Comparison of ENCODE assay signal across 11 mouse cellular contexts in genomic region chr3:25679373-25679772, GRCm38 (mm10).
DNase-seq lines count a peak whose midpoint lies in the region; ATAC-seq and TF ChIP-seq lines count a peak whose summit lies in the region.
"Had no signal": no experiment of that assay in that cellular context is flagged by ENCODE, and none has a peak within 500 bp of the region (broad histone marks: within the 10 kb centered on the region; RNA-seq: fewer than 3 reads in every experiment).

No protein-coding gene starts in this region.

- H3K36me3 ChIP-seq in hindbrain, embryonic 13.5 days = no peaks in the 10 kb centered on the region
- no peaks in the 10 kb centered on the region for H3K36me3 ChIP-seq in hindbrain, embryonic 12.5 days
- H3K36me3 ChIP-seq in midbrain, embryonic 11.5 days (ENCODE audit: control insufficient read depth, insufficient read depth, low read length) = no peaks in the 10 kb centered on the region
- H3K36me3 ChIP-seq: heart, embryonic 15.5 days; limb, embryonic 13.5 days; midbrain, embryonic 10.5 days had no signal

- TF ChIP-seq CTCF in brain, embryonic 14.5 days (IDR thresholded peaks at IDR 0.05; ENCODE audit: borderline replicate concordance, extremely low read depth, insufficient read depth, insufficient read length) = no peak

- no peaks in the 10 kb centered on the region for H3K27me3 ChIP-seq in hindbrain, embryonic 13.5 days
- H3K27me3 ChIP-seq in hindbrain, embryonic 12.5 days = no peaks in the 10 kb centered on the region
- no peaks in the 10 kb centered on the region for H3K27me3 ChIP-seq in midbrain, embryonic 11.5 days (ENCODE audit: control insufficient read depth, insufficient read depth, low read length)
- H3K27me3 ChIP-seq: heart, embryonic 15.5 days; limb, embryonic 13.5 days had no signal

- no peak for TF ChIP-seq POLR2A in brain, embryonic 14.5 days (IDR thresholded peaks at IDR 0.05; ENCODE audit: borderline replicate concordance, extremely low read depth, insufficient read depth, insufficient read length, poor library complexity, severe bottlenecking)

- ATAC-seq in hindbrain, embryonic 13.5 days (ENCODE audit: low FRiP score) = 0 out of 2 replicates have a peak, but pooled peaks have one; percentile 36
- ATAC-seq in hindbrain, embryonic 12.5 days (ENCODE audit: low FRiP score) = no peak
- ATAC-seq in granulocyte monocyte progenitor cell, adult 5-6 weeks (replicated peaks; ENCODE audit: poor library complexity, severe bottlenecking) = no peak
- no peak for ATAC-seq in midbrain, embryonic 11.5 days (ENCODE audit: low FRiP score)

- no peaks in the 10 kb centered on the region for H3K4me1 ChIP-seq in hindbrain, embryonic 13.5 days (replicated peaks)
- H3K4me1 ChIP-seq in hindbrain, embryonic 12.5 days = no peaks in the 10 kb centered on the region
- no peaks in the 10 kb centered on the region for H3K4me1 ChIP-seq in midbrain, embryonic 11.5 days (ENCODE audit: control insufficient read depth, insufficient read depth, low read length)
- H3K4me1 ChIP-seq: heart, embryonic 15.5 days; limb, embryonic 13.5 days; midbrain, embryonic 10.5 days had no signal

- peak; percentile 86 for DNase-seq in brain, embryonic 14.5 days (ENCODE audit: low read depth)
- DNase-seq in heart, postnatal 10 days = peak; percentile 24 to 46
- peak; percentile 55 to 57 for DNase-seq in layer of hippocampus, postnatal 36 days
- DNase-seq in thymus, postnatal 10 days (ENCODE audit: low spot score in 2 of 2) = no peak
- no peak for DNase-seq in midbrain, embryonic 11.5 days (ENCODE audit: low spot score, missing footprints)

- intact Hi-C loops in heart, postnatal 10 days (cut with DNase I) = loop anchor here (10.0 kb wide), 1 partner anchor 475 kb away; no protein-coding TSS in a partner anchor

- H3K9ac ChIP-seq in hindbrain, embryonic 13.5 days = no peak overlapping the region
- H3K9ac ChIP-seq in hindbrain, embryonic 12.5 days = no peak overlapping the region
- H3K9ac ChIP-seq in midbrain, embryonic 11.5 days (ENCODE audit: low read length) = no peak overlapping the region
- H3K9ac ChIP-seq: heart, embryonic 15.5 days; limb, embryonic 13.5 days had no signal

- H3K27ac ChIP-seq in hindbrain, embryonic 13.5 days = no peak overlapping the region
- H3K27ac ChIP-seq in hindbrain, embryonic 12.5 days = no peak overlapping the region
- no peak overlapping the region for H3K27ac ChIP-seq in midbrain, embryonic 11.5 days (ENCODE audit: low read depth, low read length)
- H3K27ac ChIP-seq: heart, embryonic 15.5 days; limb, embryonic 13.5 days; midbrain, embryonic 10.5 days had no signal

- no peaks in the 10 kb centered on the region for H3K9me3 ChIP-seq in hindbrain, embryonic 13.5 days
- H3K9me3 ChIP-seq in hindbrain, embryonic 12.5 days (replicated peaks) = no peaks in the 10 kb centered on the region
- no peaks in the 10 kb centered on the region for H3K9me3 ChIP-seq in midbrain, embryonic 11.5 days (ENCODE audit: control insufficient read depth, low read length)
- H3K9me3 ChIP-seq: heart, embryonic 15.5 days; limb, embryonic 13.5 days; midbrain, embryonic 10.5 days had no signal

- H3K4me2 ChIP-seq in hindbrain, embryonic 13.5 days = no peak overlapping the region
- no peak overlapping the region for H3K4me2 ChIP-seq in hindbrain, embryonic 12.5 days (replicated peaks)
- no peak overlapping the region for H3K4me2 ChIP-seq in midbrain, embryonic 11.5 days
- H3K4me2 ChIP-seq: heart, embryonic 15.5 days; limb, embryonic 13.5 days had no signal

- 76% methylated on average over 2 of the region's 2 CpGs for WGBS in hindbrain, embryonic 13.5 days
- 83% methylated on average over 2 of the region's 2 CpGs for WGBS in hindbrain, embryonic 12.5 days
- WGBS in midbrain, embryonic 11.5 days = 75% methylated on average over 2 of the region's 2 CpGs

- H3K4me3 ChIP-seq in hindbrain, embryonic 13.5 days = no peak overlapping the region
- H3K4me3 ChIP-seq in hindbrain, embryonic 12.5 days = no peak overlapping the region
- no peak overlapping the region for H3K4me3 ChIP-seq in midbrain, embryonic 11.5 days (ENCODE audit: low read depth, low read length)
- H3K4me3 ChIP-seq: heart, embryonic 15.5 days; limb, embryonic 13.5 days; midbrain, embryonic 10.5 days had no signal

Comparison
In these comparisons a context has a peak if more than half of its experiments do, and no peak if none do; other contexts are left out.
1. DNase-seq: peak in brain, embryonic 14.5 days (single experiment), heart, postnatal 10 days (2 of 2) and layer of hippocampus, postnatal 36 days (2 of 2); none in thymus, postnatal 10 days (0 of 2) and midbrain, embryonic 11.5 days (single experiment).